Mouse (Mus musculus) fat pad, adult 2 months (tissue): ENCODE results near the gene Shld2.

ENCODE experiments used
- DNase-seq: peaks from one replicate; pipeline ENCODE4 v3.0.0-alpha.2; 2011; ENCODE audit warnings: low read depth, low spot score; ENCODE audit errors: extremely low read depth

Shld2 gene

DNA sequence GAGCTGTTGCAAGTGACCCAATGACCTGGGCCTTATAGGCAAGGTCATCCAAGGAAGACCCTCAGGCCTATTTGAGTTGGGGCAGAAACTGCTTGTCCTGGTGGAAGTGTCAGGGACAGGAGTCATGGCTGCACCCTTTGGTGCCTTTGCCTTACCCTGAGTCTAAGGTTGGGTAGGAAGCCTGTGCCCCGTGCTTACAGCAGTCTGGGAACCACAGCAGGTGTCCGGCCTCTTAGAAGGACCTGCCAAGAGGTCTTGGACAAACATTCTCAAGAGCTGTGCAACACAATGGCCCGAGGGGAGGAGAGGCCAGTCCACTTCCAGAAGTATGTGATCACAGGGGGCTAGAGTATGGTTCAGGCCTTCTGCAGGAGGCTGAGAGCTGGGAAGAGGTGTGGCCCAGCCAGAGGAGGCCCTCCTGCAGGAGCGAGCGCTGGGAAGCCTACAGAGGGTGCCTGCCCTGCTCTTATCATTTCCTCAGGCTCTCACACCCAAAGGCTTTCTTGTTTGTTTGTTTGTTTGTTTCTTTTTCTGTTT, 86.9 kb downstream of the Shld2 start:
- no peak for DNase-seq

DNA sequence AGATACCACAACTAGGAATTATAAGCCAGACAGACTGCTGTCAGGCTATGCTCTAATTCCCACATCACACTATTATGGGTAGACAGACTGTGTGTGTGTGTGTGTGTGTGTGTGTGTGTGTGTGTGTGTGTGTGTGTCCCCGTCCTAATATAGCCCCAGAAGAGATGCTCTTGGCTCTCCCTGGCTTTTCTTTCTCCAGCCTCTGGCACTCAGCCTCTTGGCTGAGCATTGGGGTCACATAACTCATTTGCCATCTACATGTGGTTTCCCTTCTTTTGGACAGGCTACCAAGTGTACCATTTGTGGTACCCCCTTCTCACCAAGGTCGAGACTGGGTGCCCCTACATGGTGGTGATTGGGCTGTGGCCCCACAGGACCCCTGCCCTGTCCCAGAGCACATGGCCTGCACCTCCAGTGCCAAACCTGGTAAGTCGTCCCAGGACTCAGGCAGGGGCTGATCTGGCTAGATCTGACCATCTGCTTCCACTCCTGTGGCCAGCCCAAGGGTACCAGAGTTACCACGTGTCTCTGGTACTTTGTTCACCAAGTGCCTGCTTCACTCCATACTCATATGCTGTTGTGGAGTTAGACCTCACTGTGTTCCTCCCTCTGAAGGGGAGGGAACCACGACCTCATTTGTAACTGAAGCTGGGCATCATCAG, 88.7 kb downstream of the Shld2 start:
- no peak for DNase-seq

DNA sequence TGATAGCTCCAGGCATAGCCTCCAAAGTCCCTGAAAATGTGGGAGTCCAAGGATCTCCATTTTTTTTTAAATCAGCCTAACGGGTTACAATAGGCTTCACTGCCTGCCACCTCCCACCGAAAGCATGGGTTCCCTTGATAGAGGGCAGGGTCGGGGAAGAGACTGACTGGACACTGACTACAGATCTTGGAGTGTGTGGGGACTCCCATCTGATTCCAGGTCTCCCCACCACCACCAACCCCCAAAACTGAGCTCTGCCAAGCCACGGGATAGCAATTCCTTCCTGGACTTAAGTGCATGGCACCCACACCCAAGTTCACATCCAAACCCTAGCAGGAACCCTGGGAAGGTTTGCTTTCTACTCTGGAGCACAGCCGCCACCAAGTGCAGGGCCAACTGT, 89.9 kb downstream of the Shld2 start:
- no peak for DNase-seq

DNA sequence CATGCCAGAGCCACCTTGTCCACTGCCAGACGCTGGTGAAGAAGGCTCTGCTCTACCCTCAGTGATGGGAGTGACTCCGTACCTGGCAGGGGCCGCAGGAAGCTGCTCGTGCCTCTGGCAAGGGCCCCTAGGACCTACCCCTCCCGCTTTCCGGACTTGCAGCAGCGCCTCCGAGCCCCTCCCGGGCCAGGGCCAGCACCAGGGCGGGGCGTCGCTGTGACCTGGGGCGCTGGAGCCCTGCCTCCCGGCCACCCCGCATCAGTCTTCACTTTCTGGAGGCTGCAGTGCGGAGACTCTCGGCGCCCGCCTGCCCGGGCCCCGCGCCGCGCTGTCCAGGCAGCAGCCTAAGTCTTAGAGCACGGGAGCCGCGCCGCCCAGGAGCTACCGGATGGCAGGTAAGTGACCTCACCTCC, 90.5 kb downstream of the Shld2 start:
- DNase-seq: no peak

DNA sequence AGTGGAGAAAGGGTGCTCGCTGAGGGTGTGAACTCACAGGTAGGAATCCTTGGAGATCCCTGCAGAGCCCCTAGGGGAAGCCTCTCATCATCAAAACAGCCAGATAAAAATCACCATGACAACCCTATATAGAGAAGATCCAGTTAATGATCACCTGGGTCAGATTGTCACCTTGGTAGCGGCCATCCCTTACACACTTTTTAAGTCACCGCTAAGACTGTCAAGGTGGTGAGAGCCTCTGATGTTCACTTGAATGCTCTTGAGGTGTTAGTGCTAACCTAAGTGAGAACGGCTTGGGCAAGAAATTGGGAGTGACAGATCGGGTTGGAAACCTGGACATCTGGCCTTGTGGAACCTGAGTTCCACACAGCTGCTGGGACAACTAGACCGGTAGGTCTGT, 91.0 kb downstream of the Shld2 start, which contains the start of gene Syt15:
TSS of gene Syt15 (plus strand) at position 301 of the 400 bp plus-strand sequence.
- DNase-seq: no peak

DNA sequence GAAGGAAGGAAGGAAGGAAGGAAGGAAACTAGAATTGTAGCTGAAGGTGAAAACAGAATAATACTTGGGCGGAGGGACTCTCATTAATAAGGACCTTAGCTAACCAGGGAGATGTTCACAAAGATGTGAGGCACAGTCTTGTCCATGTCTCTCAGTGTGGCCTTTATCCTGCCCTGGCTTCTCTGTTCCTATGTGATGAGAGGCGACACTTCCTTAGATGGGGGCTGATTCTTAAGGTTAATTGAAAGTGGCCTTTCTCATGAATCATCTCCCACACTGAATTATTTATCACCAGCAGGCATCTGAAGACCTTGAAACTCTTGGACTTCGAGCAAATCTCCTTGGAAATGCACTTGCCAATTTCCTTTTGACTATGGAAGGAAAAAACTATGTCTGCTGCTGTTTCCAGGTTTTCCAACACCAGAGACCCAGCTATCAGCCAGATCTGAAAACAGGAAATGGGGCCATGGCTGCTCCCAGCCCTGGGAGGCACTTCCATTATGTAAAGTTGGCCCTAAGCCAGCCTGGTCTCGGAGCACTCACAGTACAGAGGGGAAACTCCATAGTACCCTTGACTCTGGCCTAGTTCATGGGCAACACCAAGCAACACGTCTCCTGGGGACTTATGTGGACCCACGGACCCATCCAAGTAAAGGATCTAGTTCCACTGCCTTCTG, 94.7 kb downstream of the Shld2 start:
- no peak for DNase-seq

DNA sequence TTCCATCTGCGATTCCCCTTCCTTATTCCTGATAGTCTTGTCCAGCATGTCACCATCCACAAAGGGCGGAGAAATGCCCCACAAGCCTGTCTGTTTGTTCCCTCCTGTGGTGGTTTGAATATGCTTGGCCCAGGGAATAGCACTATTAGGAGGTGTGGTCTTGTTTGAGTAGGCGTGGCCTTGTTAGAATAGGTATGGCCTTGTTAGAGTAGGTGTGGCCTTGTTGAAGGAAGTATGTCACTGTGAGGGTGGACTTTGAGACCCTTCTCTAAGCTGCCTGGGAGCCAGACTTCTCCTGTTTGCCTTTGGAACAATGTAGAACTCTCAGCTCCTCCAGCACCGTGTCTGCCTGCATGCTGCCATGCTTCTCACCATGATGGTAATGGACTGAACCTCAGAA, 100.4 kb downstream of the Shld2 start:
- no peak for DNase-seq

DNA sequence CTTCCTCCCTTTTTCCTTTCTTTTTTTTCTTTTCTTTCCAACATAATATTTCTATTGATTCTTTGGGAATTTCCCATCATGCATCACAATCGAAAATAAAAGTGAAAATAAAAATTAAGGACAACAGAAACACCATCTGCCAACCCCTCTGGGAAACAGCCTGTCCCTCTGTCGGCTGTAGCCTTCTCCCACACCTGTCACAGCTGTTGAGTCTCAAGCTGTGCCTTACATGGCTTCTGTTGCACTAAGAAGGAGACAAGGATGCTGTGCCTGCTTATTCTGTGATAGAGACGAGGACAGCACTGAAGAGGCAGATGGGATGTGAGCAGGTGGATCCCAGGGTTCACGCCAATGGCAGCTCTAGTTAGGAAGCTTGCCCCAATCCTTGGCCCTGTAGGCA, 101.2 kb downstream of the Shld2 start:
- DNase-seq: no peak

DNA sequence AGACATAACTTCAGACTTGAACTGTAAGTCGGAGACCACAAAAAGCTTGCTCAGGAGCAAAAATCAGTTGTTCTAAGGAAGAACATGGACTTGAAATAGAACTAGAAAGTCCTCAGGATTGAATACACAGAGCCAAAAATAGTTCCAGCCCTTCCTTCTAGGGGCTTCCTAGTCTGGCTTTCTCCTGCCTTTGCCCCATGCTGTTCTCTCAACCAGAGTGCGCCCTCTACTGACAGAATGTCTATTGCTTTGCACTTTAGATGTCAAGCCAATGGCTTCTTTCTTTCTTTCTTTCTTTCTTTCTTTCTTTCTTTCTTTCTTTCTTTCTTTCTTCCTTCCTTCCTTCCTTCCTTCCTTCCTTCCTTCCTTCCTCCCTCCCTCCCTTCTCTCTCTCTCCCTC, 101.6 kb downstream of the Shld2 start:
- DNase-seq: no peak

DNA sequence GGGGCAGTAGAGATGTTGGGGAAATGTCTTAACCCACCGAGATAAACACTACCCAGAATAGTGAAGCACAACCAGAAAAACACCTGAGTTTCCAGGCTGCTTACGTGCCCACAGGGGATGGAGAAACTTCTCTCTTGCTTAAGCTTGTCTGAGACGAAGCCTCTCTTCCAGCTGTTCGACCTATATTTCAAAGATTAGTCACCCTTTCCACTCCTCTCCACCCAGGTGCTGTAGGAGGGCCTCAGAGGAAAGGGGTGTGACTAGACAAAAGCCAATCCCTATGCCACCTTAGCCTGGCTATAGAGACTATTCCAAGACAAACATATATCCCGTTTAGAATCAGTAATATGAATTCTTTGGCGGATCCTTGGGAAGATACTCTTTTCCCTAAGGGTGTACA, 102.3 kb downstream of the Shld2 start:
- DNase-seq: peak; percentile 68

DNA sequence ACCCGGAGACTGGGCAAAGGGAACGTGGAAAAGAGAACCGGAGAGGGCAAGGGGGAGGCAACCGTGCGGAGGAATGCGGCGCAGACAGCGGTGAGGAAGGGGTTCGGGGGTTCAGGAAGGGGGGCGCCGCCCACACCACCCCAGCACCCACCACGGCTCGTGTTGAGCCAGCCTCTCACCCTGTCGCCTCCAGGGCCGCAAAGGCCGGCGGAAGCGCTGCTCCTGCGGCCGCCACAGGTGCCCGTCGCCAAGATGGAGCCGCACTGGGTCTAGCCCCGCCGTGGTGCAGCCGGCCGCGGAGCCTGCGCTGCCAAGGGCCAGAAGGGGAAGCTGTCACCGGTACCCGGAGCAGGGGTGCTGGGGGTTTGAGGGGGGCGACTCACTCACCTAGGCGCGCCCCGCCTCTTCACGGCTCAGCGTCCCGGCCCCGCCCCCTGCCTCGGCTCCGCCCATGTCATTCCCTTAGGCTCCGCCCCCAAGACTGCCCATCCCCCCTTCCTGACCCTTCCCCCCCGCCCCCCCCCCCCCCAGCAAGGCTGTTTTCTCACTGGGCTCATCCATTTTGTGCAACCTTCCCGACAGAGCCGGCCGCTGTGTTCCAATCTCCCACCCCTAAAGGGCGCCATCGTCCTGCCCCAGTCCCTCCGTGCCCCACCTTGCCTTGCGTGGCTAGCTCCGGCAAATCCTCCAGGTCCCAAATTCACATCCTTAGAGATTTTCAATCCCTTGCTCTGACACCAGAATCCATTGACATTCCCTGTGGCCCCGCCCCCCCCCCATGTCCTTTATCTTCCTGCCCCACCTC, 108.9 kb downstream of the Shld2 start, which contains the start of gene Gprin2:
TSS of gene Gprin2 (minus strand) at position 423 of the 805 bp plus-strand sequence.
- DNase-seq: no peak

DNA sequence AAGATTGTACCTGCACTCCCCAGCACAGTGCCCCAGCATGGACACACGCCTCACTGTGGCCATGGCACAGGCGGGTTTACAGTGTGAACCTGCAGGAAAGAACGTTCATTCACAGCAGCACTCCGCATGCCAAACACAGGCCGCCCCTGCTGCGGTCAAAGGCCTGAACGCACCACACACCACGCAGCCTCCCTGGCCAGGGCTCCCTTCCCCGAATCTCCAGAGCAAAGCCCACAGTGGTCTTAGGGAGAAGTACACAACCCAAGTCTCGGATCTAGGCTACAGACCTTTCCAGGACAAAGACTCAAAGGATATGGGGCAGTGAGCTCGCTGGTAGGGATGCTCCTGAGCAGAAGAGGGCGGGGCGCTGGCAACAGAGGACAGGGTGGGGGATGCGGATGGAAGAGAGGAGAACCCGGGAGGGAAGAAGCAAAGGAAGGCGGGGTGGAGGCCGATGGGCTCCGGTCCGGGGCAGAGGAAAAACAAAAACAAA, 109.5 kb downstream of the Shld2 start:
- no peak for DNase-seq

DNA sequence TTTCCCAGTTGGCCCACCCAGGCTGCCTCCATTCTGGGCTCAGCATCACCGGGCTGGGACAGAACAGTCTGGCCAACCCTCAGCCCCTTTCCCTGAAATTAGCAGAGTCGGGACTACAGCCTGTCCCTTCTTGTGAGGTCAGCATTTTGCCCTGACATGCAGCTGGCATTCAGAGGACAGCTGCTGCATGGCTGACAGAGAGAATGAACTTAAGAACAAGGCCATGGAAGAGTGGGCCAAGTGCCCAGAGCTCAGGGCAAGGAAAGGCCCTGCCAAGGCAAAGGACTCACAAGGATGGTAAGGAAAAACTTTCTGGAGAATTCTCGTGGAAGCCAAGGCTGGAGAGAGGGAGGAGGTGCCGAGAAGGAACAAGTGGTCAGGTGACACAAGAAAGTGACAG, 113.6 kb downstream of the Shld2 start:
- DNase-seq: no peak

DNA sequence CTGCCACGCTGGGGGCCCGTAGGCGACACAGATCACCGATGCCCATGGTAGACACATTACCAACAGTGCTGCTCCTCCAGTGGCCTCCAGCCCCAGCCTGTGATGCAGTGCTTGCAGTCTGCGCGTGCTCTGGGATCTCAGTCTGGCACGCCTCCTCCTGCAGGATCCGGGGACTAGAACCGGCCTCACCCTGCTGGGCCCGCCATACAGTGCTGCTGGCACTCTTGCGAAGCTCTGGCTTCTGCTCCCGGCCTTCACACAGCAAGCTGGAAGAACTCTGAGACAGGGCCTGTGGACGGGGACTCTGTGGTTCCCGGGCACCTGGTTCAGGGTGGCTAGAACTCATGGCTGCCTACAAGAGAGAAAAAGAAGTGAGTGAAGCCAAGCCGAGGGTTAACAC, 114.8 kb downstream of the Shld2 start:
- DNase-seq: no peak

DNA sequence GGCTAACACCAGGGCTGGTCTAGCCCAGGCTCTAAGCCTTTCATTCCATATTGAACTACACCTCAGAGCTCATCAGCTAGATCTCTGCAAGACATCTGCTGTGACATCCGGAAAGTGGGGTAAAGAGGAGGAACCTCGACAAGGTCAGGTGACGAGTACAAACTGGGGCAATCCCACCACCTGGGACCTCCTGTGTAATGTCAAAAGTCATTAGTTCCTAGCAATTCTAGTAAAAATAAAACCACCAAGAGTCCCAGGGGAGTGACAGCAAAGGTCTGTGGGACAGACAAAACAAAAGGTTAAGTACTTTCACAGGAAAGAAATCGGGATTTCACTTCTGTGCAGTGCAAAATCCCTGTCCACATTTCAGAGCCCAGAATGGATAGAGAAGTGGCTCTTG, 116.4 kb downstream of the Shld2 start:
- no peak for DNase-seq

DNA sequence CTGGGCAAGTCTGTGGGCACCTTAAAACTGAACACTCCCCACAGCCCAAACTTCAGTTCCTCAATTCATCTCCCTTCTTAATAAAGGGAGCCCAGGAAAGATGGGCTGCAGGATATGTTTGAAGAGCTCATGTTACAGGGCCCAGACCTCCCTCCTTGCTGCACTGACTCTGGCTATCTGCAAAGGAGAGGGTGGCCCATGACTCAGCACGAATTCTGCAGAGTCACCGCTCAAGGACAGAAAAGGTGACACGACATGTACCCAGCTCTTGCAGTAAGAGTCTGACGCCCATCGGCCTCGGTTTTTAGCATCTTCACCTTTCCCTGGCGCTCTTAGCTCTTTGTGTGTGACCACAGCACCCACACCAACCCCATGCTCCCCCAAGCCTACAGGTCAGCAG, 119.9 kb downstream of the Shld2 start:
- DNase-seq: no peak

DNA sequence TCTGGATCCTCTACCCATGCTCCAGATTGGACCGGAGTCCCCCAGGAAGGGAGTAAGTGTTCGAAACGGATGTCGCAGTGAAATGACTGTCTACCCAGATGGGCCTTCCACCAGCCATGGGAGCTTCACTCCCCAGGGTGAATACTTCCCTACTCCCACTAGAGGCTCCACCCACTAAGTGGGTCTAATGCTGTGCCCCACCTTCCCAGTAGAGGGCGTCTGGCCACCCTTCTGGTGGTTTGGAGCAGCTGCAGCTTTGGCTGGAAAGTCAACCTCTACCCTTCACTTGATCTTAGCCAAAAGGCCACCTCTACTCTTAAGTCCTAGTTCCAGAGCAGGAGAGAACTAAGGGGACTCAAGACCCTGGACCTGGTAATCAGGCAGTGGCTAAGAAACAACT, 121.7 kb downstream of the Shld2 start:
- no peak for DNase-seq
